Mouse (Mus musculus): ENCODE measurements around the gene Eif4e2. TPM values are rescaled to one million over a fixed set of nuclear protein-coding genes. Genes with fewer than 3 reads are reported as not detected.
A peak's percentile ranks its signal among the peaks of the same experiment; 100 is the strongest.

The Eif4e2 gene
- polyA plus RNA-seq, 1 experiment from 2014 or later, result 150 TPM

DNA sequence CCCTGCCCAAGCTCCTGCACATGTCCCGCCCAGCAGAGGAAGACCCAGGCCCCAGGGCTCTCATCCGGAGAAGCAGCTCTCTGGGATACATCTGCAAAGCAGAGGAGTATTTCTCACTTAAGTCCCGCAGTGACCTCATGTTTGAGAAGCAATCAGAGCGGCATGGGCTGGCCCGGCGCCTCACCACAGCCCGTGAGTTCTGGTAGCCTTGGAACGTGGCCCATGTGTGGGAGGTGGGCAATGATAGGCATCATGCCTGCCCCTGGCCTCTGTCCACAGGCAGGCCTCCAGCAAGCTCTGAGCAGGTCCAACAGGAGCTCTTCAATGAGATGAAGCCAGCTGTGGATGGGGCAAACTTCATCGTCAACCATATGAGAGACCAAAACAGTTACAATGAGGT, 16.4 kb upstream of the Eif4e2 start:
- H3K9me3 ChIP-seq (ENCODE audit: control insufficient read depth, low read length), result no peaks in the 10 kb centered on the region
- ATAC-seq (ENCODE audit: low FRiP score, low TSS enrichment), result no peak

DNA sequence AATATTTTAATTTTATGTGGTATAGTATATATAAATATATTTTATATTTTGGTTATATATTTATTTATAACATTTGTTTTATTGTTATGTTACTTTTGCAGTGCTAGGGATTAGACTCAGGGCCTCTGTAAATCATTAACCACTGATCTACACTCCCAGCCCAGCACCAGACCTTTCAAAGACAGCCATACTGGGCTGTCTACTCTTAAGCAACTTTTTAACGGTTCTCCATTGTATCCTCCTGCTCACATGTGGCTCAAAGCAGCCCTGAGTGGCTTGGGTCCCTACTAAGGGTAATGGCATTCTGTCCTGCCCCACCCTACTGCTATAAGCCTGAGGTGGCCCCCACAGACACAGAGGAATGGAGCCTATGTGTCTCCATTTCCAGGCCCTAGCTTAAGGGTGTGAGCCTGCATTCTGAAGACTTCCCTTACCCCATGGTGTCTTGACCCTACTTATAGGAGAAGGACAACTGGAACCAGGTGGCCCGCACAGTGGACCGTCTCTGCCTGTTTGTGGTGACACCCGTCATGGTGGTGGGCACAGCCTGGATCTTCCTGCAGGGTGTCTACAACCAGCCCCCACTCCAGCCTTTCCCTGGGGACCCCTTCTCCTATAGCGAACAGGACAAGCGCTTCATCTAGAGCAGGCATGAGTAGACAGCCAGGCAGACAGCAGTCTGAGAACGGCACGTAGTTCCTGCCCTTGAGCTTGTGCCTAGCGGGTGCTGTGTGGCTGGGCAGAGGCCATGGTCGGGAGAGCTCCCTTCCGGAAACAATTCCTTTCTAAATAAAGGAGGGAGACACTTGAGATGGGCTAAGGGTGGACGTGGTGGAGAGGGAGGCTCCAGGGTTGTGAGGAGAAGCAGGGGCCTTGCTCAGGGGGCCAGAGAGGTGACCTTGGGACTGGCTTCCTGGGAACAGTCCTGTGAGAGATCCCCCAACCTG, 15.3 kb upstream of the Eif4e2 start:
- H3K4me1 ChIP-seq (ENCODE audit: control insufficient read depth, insufficient read depth, low read length), result 0 out of 2 replicates have a peak, but pooled peaks cover 8% of the 10 kb centered on the region
- no peaks in the 10 kb centered on the region; the same call in 1 of the 2 replicates for H3K27me3 ChIP-seq (ENCODE audit: control insufficient read depth, insufficient read depth, low read length)
- H3K9me3 ChIP-seq (ENCODE audit: control insufficient read depth, low read length), result no peaks in the 10 kb centered on the region
- no peak; the same call in 1 of the 2 replicates for ATAC-seq (ENCODE audit: low FRiP score, low TSS enrichment)
- H3K4me3 ChIP-seq (ENCODE audit: low read length), result no peak overlapping the region
- H3K27ac ChIP-seq (ENCODE audit: low read depth, low read length), result no peak overlapping the region
- 54% methylated on average over 12 of the region's 12 CpGs for WGBS
- no peak overlapping the region for H3K4me2 ChIP-seq (replicated peaks; ENCODE audit: low read depth, low read length)
- no peaks in the 10 kb centered on the region for H3K36me3 ChIP-seq (ENCODE audit: control insufficient read depth, insufficient read depth, low read length)
- H3K9ac ChIP-seq (ENCODE audit: low read depth, low read length), result no peak overlapping the region

More for the DNA sequence above, 16.4 kb upstream of the Eif4e2 start:
- no peak overlapping the region for H3K27ac ChIP-seq (ENCODE audit: low read depth, low read length)
- H3K27me3 ChIP-seq (ENCODE audit: control insufficient read depth, insufficient read depth, low read length), result no peaks in the 10 kb centered on the region; the same call in 1 of the 2 replicates
- no peak overlapping the region for H3K4me3 ChIP-seq (ENCODE audit: low read length)
- H3K4me2 ChIP-seq (replicated peaks; ENCODE audit: low read depth, low read length), result no peak overlapping the region
- H3K36me3 ChIP-seq (ENCODE audit: control insufficient read depth, insufficient read depth, low read length), result no peaks in the 10 kb centered on the region
- WGBS, result 84% methylated on average over 9 of the region's 9 CpGs
- no peak overlapping the region for H3K9ac ChIP-seq (ENCODE audit: low read depth, low read length)
- H3K4me1 ChIP-seq (ENCODE audit: control insufficient read depth, insufficient read depth, low read length), result 0 out of 2 replicates have a peak, but pooled peaks cover 8% of the 10 kb centered on the region

DNA sequence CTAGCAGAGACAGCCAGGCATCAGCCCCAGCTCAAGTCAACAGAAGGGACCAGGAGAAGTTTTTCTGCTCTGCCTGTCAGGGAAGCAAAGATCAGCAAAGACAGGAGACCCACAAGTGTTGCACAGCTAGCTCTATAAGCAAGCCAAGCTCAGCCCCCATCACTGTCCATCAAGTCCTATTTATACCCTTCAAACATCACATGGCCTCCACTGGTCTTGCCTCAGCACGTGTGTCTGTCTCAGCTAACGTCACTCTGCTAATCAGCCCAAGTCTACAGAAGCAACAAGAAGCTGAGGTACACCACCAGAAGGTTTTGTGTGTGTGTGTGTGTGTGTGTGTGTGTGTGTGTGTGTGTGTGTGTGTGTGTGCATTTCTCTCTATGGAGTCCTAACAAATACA, 12.9 kb upstream of the Eif4e2 start:
- Histone ChIP-seq H3K4me2 (replicated peaks; ENCODE audit: low read depth, low read length) (no peak overlapping the region), H3K27me3 (ENCODE audit: control insufficient read depth, insufficient read depth, low read length) (no peaks in the 10 kb centered on the region; the same call in 1 of the 2 replicates), H3K9ac (ENCODE audit: low read depth, low read length) (no peak overlapping the region), H3K4me1 (ENCODE audit: control insufficient read depth, insufficient read depth, low read length) (0 out of 2 replicates have a peak, but pooled peaks cover 12% of the 10 kb centered on the region), H3K9me3 (ENCODE audit: control insufficient read depth, low read length) (no peaks in the 10 kb centered on the region), H3K27ac (ENCODE audit: low read depth, low read length) (no peak overlapping the region), H3K36me3 (ENCODE audit: control insufficient read depth, insufficient read depth, low read length) (no peaks in the 10 kb centered on the region), H3K4me3 (ENCODE audit: low read length) (no peak overlapping the region)
- 61% methylated on average over 2 of the region's 2 CpGs for WGBS
- ATAC-seq (ENCODE audit: low FRiP score, low TSS enrichment), result no peak

DNA sequence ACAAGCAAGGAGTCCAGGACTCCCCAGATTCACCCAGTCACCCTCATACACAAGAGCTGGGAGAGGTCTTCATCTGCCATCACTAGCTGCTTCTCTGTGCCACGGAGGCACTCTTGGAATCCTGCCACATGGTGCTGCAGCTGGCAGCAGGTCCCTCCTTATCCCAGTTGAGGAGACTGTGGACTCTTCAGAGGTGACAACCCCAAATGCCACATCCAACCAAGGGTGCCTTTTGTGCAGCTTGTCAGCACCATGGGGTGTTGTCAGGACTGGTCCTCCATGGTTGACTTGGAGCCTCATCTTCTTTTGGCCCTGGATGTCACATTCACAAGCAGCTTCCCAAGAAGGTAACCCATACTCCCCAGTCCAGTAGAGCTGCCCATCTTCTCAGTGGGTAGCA, 11.9 kb upstream of the Eif4e2 start:
- Histone ChIP-seq H3K9me3 (ENCODE audit: control insufficient read depth, low read length) (no peaks in the 10 kb centered on the region), H3K27me3 (ENCODE audit: control insufficient read depth, insufficient read depth, low read length) (no peaks in the 10 kb centered on the region; the same call in none of the 2 replicates), H3K4me1 (ENCODE audit: control insufficient read depth, insufficient read depth, low read length) (0 out of 2 replicates have a peak, but pooled peaks cover 14% of the 10 kb centered on the region), H3K4me2 (replicated peaks; ENCODE audit: low read depth, low read length) (no peak overlapping the region), H3K36me3 (ENCODE audit: control insufficient read depth, insufficient read depth, low read length) (no peaks in the 10 kb centered on the region), H3K27ac (ENCODE audit: low read depth, low read length) (no peak overlapping the region), H3K9ac (ENCODE audit: low read depth, low read length) (no peak overlapping the region), H3K4me3 (ENCODE audit: low read length) (no peak overlapping the region)
- no peak for ATAC-seq (ENCODE audit: low FRiP score, low TSS enrichment)
- 42% methylated on average over 1 of the region's 1 CpGs for WGBS

DNA sequence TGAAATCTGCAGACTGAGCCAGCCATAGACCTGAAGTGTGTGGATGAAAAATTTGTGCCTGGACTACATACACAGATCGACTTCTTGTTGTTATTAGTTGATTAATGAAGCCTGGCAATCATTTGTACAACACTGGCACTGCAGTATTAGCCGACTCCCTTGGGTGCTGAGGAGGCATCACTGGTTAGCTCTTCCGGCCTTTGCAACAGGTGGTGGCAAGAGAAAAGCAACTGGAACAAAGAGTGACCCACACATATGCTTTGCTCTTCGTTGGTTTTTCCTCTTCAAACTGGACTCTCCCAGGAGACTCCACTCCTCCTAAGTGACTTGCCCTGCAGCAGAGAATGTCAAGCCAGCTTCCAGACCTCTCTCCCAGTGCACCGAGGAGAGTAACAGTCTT, 9.9 kb upstream of the Eif4e2 start:
- Histone ChIP-seq H3K36me3 (ENCODE audit: control insufficient read depth, insufficient read depth, low read length) (no peaks in the 10 kb centered on the region), H3K4me2 (replicated peaks; ENCODE audit: low read depth, low read length) (no peak overlapping the region), H3K9ac (ENCODE audit: low read depth, low read length) (no peak overlapping the region), H3K4me1 (ENCODE audit: control insufficient read depth, insufficient read depth, low read length) (0 out of 2 replicates have a peak, but pooled peaks cover 7% of the 10 kb centered on the region), H3K4me3 (ENCODE audit: low read length) (no peak overlapping the region), H3K27me3 (ENCODE audit: control insufficient read depth, insufficient read depth, low read length) (no peaks in the 10 kb centered on the region; the same call in 1 of the 2 replicates), H3K27ac (ENCODE audit: low read depth, low read length) (no peak overlapping the region), H3K9me3 (ENCODE audit: control insufficient read depth, low read length) (no peaks in the 10 kb centered on the region)
- WGBS, result 87% methylated on average over 5 of the region's 5 CpGs
- ATAC-seq (ENCODE audit: low FRiP score, low TSS enrichment), result no peak

DNA sequence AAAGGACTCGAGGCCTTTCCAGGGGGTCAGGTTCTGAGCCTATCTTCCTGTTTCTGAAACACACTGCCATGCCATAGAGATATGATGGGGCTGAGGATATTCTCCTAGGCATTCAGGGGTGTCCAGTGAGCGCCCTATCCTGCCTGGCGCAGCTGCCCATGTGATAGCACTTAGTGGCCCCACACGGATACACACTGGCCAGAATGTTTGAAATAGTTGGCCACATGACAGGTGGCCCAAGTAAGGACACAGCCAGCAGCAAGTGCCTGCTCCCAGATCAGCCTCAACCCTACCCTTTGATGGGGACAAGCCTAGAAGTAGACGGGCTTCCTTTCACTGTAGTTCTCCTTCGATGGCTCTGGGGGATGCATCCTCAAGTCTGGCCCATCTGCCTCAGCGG, 9.2 kb upstream of the Eif4e2 start, which contains the start of gene Chrng:
Chrng (plus strand) TSS at position 193 of the 400 bp plus-strand sequence.
- 0 out of 2 replicates have a peak, but pooled peaks cover 5% of the 10 kb centered on the region for H3K4me1 ChIP-seq (ENCODE audit: control insufficient read depth, insufficient read depth, low read length)
- H3K27me3 ChIP-seq (ENCODE audit: control insufficient read depth, insufficient read depth, low read length), result no peaks in the 10 kb centered on the region; the same call in 1 of the 2 replicates
- no peaks in the 10 kb centered on the region for H3K36me3 ChIP-seq (ENCODE audit: control insufficient read depth, insufficient read depth, low read length)
- H3K9me3 ChIP-seq (ENCODE audit: control insufficient read depth, low read length), result no peaks in the 10 kb centered on the region
- ATAC-seq (ENCODE audit: low FRiP score, low TSS enrichment), result no peak
- no peak within 1 kb of the TSS for H3K4me2 ChIP-seq (replicated peaks; ENCODE audit: low read depth, low read length)
- H3K27ac ChIP-seq (ENCODE audit: low read depth, low read length), result no peak within 1 kb of the TSS
- 92% methylated on average over 7 of the region's 7 CpGs for WGBS
- no peak within 1 kb of the TSS for H3K4me3 ChIP-seq (ENCODE audit: low read length)
- no peak within 1 kb of the TSS; the same call in 1 of the 2 replicates for H3K9ac ChIP-seq (ENCODE audit: low read depth, low read length)

DNA sequence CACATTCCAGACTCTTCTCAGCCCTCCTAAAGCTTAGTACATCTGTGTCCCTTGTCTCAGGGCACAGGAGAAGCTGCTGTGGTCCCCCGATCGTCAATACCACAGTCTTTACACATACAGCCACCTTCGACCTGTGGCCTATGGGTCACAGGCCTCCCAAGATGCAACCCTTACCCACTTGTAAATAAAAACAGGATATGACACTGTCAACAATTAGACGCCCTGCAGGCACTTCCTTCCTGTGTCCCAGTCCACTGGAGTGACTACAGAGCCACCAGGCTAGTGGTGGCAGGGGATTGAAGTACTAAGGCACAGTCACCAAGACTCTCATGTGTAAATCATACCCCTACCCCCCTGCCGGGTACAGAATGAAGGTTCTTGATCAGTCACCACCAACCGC, 8.7 kb upstream of the Eif4e2 start:
- no peaks in the 10 kb centered on the region for H3K9me3 ChIP-seq (ENCODE audit: control insufficient read depth, low read length)
- WGBS, result 41% methylated on average over 6 of the region's 6 CpGs
- no peak overlapping the region for H3K4me2 ChIP-seq (replicated peaks; ENCODE audit: low read depth, low read length)
- H3K36me3 ChIP-seq (ENCODE audit: control insufficient read depth, insufficient read depth, low read length), result no peaks in the 10 kb centered on the region
- H3K4me3 ChIP-seq (ENCODE audit: low read length), result no peak overlapping the region
- 0 out of 2 replicates have a peak, but pooled peaks cover 5% of the 10 kb centered on the region for H3K4me1 ChIP-seq (ENCODE audit: control insufficient read depth, insufficient read depth, low read length)
- no peak overlapping the region for H3K9ac ChIP-seq (ENCODE audit: low read depth, low read length)
- no peak overlapping the region for H3K27ac ChIP-seq (ENCODE audit: low read depth, low read length)
- no peak for ATAC-seq (ENCODE audit: low FRiP score, low TSS enrichment)
- no peaks in the 10 kb centered on the region; the same call in 1 of the 2 replicates for H3K27me3 ChIP-seq (ENCODE audit: control insufficient read depth, insufficient read depth, low read length)

DNA sequence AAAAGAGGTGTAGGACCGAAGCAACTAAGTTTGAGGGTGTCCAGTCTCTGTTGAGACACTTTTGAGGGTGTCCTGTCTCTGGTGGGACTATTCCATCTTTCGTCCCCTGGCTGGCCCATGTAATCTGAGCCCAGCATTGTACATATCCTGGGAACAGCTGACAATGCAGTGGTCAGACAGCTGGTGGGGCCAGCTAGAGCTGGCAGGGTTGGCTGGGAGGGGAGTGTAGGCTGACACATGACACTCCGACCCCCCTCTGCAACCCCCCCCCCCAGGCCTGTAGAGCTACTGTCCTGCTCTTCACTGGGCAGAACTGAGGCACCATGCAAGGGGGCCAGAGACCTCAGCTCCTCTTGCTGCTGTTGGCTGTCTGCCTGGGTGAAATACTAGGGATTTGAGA, 8.2 kb upstream of the Eif4e2 start:
- Histone ChIP-seq H3K9ac (ENCODE audit: low read depth, low read length) (no peak overlapping the region; the same call in 1 of the 2 replicates), H3K4me2 (replicated peaks; ENCODE audit: low read depth, low read length) (no peak overlapping the region), H3K36me3 (ENCODE audit: control insufficient read depth, insufficient read depth, low read length) (no peaks in the 10 kb centered on the region), H3K27ac (ENCODE audit: low read depth, low read length) (no peak overlapping the region), H3K9me3 (ENCODE audit: control insufficient read depth, low read length) (no peaks in the 10 kb centered on the region), H3K27me3 (ENCODE audit: control insufficient read depth, insufficient read depth, low read length) (no peaks in the 10 kb centered on the region; the same call in 1 of the 2 replicates), H3K4me3 (ENCODE audit: low read length) (no peak overlapping the region), H3K4me1 (ENCODE audit: control insufficient read depth, insufficient read depth, low read length) (0 out of 2 replicates have a peak, but pooled peaks cover 5% of the 10 kb centered on the region)
- 32% methylated on average over 3 of the region's 3 CpGs for WGBS
- peak; percentile 56 for ATAC-seq (ENCODE audit: low FRiP score, low TSS enrichment)
